Mouse (Mus musculus): Measurements from ENCODE around the gene Gtf2ird1. TPM values are rescaled to one million over a fixed set of nuclear protein-coding genes. Genes with fewer than 3 reads are reported as not detected.
"Not testable (repeated sequence)": the region's sequence is repeated elsewhere in the genome, so short reads cannot be mapped to it uniquely, and the experiment has no call there.

Gene Gtf2ird1
- polyA plus RNA-seq, 1 experiment: 62.0 TPM

GRCm38 (mm10) chr5:134483291-134483690, 26.8 kb upstream of the Gtf2ird1 start:
- Histone ChIP-seq H3K27me3 (ENCODE audit: control insufficient read depth, insufficient read depth, insufficient read length) (no peaks in the 10 kb centered on the region), H3K79me2 (ENCODE audit: control insufficient read depth, insufficient read depth) (no peaks in the 10 kb centered on the region), H3K4me2 (ENCODE audit: low read depth) (no peak overlapping the region), H3K36me3 (ENCODE audit: control insufficient read depth, insufficient read depth) (no peaks in the 10 kb centered on the region), H3ac (ENCODE audit: control insufficient read depth, insufficient read length) (no peak overlapping the region), H3K4me3 (no peak overlapping the region)
- no peak for TF ChIP-seq SRF (IDR thresholded peaks at IDR 0.05; ENCODE audit: control insufficient read depth, insufficient read length, low read depth)
- no peak for TF ChIP-seq USF1 (IDR thresholded peaks at IDR 0.05; ENCODE audit: low read depth)

DNA sequence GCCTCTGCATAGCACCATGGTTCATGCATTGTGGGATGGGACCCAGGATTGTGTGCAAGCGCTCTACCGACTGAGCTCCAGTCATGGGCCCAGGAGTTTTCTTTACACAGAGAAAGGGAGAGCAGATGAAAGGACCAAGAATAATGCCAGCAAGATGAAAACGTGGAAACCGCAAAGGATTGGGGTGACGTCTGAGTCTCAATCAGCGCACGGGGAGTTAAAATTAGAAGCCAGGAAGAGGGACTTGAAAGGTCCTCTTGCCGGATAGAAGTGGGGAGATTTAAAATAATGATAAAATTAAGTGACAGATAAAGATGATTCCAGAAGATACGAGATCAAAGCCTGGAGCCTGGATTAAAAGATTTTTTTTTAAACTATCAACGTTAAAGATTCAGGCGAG, 25.8 kb upstream of the Gtf2ird1 start:
- H3K27me3 ChIP-seq (ENCODE audit: control insufficient read depth, insufficient read depth, insufficient read length): no peaks in the 10 kb centered on the region
- no peak overlapping the region for H3K4me2 ChIP-seq (ENCODE audit: low read depth)
- no peak overlapping the region for H3ac ChIP-seq (ENCODE audit: control insufficient read depth, insufficient read length)
- H3K4me3 ChIP-seq: no peak overlapping the region
- TF ChIP-seq E2F4 (IDR thresholded peaks at IDR 0.05; ENCODE audit: insufficient read depth) (no peak), REST (IDR thresholded peaks at IDR 0.05; ENCODE audit: insufficient read depth, insufficient read length) (no peak), MYOD1 (IDR thresholded peaks at IDR 0.05; ENCODE audit: control insufficient read depth in 1 of 3, insufficient read length in 2 of 3, low read depth in 2 of 3) (no peak), MAX (IDR thresholded peaks at IDR 0.05; ENCODE audit: low read depth) (no peak), SRF (IDR thresholded peaks at IDR 0.05; ENCODE audit: control insufficient read depth, insufficient read length, low read depth) (no peak), CEBPB (IDR thresholded peaks at IDR 0.05; ENCODE audit: insufficient read depth, poor library complexity, severe bottlenecking) (no peak), POLR2A (IDR thresholded peaks at IDR 0.05; ENCODE audit: insufficient read length, low read depth) (no peak), USF1 (IDR thresholded peaks at IDR 0.05; ENCODE audit: low read depth) (no peak), TCF12 (IDR thresholded peaks at IDR 0.05; ENCODE audit: insufficient read depth, poor library complexity, severe bottlenecking) (no peak), TCF3 (IDR thresholded peaks at IDR 0.05; ENCODE audit: insufficient read length, low read depth) (no peak), MYOG (IDR thresholded peaks at IDR 0.05; ENCODE audit: control insufficient read depth in 1 of 3, insufficient read depth in 1 of 3, insufficient read length in 2 of 3, low read depth in 2 of 3) (no peak), POLR2AphosphoS2 (IDR thresholded peaks at IDR 0.05; ENCODE audit: insufficient read length, low read depth) (no peak)
- no peaks in the 10 kb centered on the region for H3K79me2 ChIP-seq (ENCODE audit: control insufficient read depth, insufficient read depth)
- no peaks in the 10 kb centered on the region for H3K36me3 ChIP-seq (ENCODE audit: control insufficient read depth, insufficient read depth)

GRCm38 (mm10) chr5:134478886-134479285, 22.4 kb upstream of the Gtf2ird1 start:
- not testable (repeated sequence) for H3K4me2 ChIP-seq (ENCODE audit: low read depth); H3ac ChIP-seq (ENCODE audit: control insufficient read depth, insufficient read length); H3K4me3 ChIP-seq; H3K36me3 ChIP-seq (ENCODE audit: control insufficient read depth, insufficient read depth); H3K27me3 ChIP-seq (ENCODE audit: control insufficient read depth, insufficient read depth, insufficient read length); H3K79me2 ChIP-seq (ENCODE audit: control insufficient read depth, insufficient read depth)

DNA sequence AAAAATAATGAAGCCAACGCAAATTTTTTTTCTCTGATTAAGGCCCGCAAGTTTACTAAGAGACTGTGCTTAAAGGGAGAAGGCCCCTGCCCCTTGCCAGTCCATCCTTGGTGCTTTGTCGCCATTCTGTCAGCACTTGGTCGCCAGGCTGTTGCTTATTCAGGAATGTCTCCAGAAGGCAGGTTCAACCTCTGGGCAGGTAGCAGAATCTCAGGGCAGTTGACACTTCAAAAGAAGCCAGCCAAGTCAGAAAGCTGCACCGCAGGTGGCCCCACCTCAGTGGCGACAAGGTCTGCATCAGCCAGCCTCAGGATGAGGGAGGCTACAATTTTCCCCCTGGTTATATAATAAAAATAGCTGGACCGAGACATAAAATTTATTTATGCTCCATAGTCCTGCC, 19.2 kb upstream of the Gtf2ird1 start:
- not testable (repeated sequence) for H3K4me2 ChIP-seq (ENCODE audit: low read depth); H3K27me3 ChIP-seq (ENCODE audit: control insufficient read depth, insufficient read depth, insufficient read length); H3ac ChIP-seq (ENCODE audit: control insufficient read depth, insufficient read length)

DNA sequence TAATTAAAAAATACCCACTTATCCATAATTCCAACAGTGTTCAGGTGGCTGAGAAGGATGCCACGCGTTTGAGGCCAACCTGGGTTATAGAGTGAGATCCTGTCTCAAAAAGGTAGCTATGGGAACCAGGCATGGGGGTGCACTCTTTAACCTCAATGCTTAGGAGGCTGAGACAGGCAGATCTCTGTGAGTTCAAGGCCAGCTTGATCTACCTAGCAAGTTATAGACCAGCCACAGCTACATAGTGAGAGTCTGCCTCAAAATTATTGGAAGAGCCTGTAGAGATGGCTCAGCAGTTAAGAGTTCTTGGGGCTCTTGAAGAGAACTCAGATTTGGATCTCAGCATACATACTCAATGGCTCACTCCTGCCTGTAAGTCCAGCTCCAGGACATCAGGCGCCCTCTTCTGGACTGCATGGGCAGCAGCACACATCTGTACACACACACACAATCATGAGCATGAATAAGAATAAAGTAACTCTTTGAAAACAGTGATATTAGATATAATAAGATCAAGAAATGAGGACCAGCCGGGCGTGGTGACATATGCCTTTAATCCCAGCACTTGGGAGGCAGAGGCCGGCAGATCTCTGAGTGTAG, 18.6 kb upstream of the Gtf2ird1 start:
- Histone ChIP-seq H3K27me3 (ENCODE audit: control insufficient read depth, insufficient read depth, insufficient read length) (no peaks in the 10 kb centered on the region), H3K36me3 (ENCODE audit: control insufficient read depth, insufficient read depth) (no peaks in the 10 kb centered on the region), H3K4me2 (ENCODE audit: low read depth) (no peak overlapping the region), H3K4me3 (no peak overlapping the region), H3ac (ENCODE audit: control insufficient read depth, insufficient read length) (no peak overlapping the region), H3K79me2 (ENCODE audit: control insufficient read depth, insufficient read depth) (no peaks in the 10 kb centered on the region)
- TF ChIP-seq POLR2AphosphoS2 (IDR thresholded peaks at IDR 0.05; ENCODE audit: insufficient read length, low read depth) (no peak), TCF3 (IDR thresholded peaks at IDR 0.05; ENCODE audit: insufficient read length, low read depth) (no peak), POLR2A (IDR thresholded peaks at IDR 0.05; ENCODE audit: insufficient read length, low read depth) (no peak), REST (IDR thresholded peaks at IDR 0.05; ENCODE audit: insufficient read depth, insufficient read length) (no peak), USF1 (IDR thresholded peaks at IDR 0.05; ENCODE audit: low read depth) (no peak), MAX (IDR thresholded peaks at IDR 0.05; ENCODE audit: low read depth) (no peak), CEBPB (IDR thresholded peaks at IDR 0.05; ENCODE audit: insufficient read depth, poor library complexity, severe bottlenecking) (no peak), MYOD1 (IDR thresholded peaks at IDR 0.05; ENCODE audit: control insufficient read depth in 1 of 3, insufficient read length in 2 of 3, low read depth in 2 of 3) (no peak), TCF12 (IDR thresholded peaks at IDR 0.05; ENCODE audit: insufficient read depth, poor library complexity, severe bottlenecking) (no peak), MYOG (IDR thresholded peaks at IDR 0.05; ENCODE audit: control insufficient read depth in 1 of 3, insufficient read depth in 1 of 3, insufficient read length in 2 of 3, low read depth in 2 of 3) (no peak), SRF (IDR thresholded peaks at IDR 0.05; ENCODE audit: control insufficient read depth, insufficient read length, low read depth) (no peak), E2F4 (IDR thresholded peaks at IDR 0.05; ENCODE audit: insufficient read depth) (no peak)

More for the DNA sequence above, 19.2 kb upstream of the Gtf2ird1 start:
- H3K79me2 ChIP-seq (ENCODE audit: control insufficient read depth, insufficient read depth); H3K4me3 ChIP-seq; H3K36me3 ChIP-seq (ENCODE audit: control insufficient read depth, insufficient read depth): not testable (repeated sequence)

- H3K27me3 ChIP-seq (ENCODE audit: control insufficient read depth, insufficient read depth, insufficient read length): no peaks in the 10 kb centered on the region
- TF ChIP-seq MAX (IDR thresholded peaks at IDR 0.05; ENCODE audit: low read depth) (no peak), MYOD1 (IDR thresholded peaks at IDR 0.05; ENCODE audit: control insufficient read depth in 1 of 3, insufficient read length in 2 of 3, low read depth in 2 of 3) (no peak), REST (IDR thresholded peaks at IDR 0.05; ENCODE audit: insufficient read depth, insufficient read length) (no peak), SRF (IDR thresholded peaks at IDR 0.05; ENCODE audit: control insufficient read depth, insufficient read length, low read depth) (no peak), TCF12 (IDR thresholded peaks at IDR 0.05; ENCODE audit: insufficient read depth, poor library complexity, severe bottlenecking) (no peak), CEBPB (IDR thresholded peaks at IDR 0.05; ENCODE audit: insufficient read depth, poor library complexity, severe bottlenecking) (no peak), POLR2A (IDR thresholded peaks at IDR 0.05; ENCODE audit: insufficient read length, low read depth) (no peak), MYOG (IDR thresholded peaks at IDR 0.05; ENCODE audit: control insufficient read depth in 1 of 3, insufficient read depth in 1 of 3, insufficient read length in 2 of 3, low read depth in 2 of 3) (no peak), TCF3 (IDR thresholded peaks at IDR 0.05; ENCODE audit: insufficient read length, low read depth) (no peak), E2F4 (IDR thresholded peaks at IDR 0.05; ENCODE audit: insufficient read depth) (no peak), POLR2AphosphoS2 (IDR thresholded peaks at IDR 0.05; ENCODE audit: insufficient read length, low read depth) (no peak), USF1 (IDR thresholded peaks at IDR 0.05; ENCODE audit: low read depth) (no peak)
- no peaks in the 10 kb centered on the region for H3K36me3 ChIP-seq (ENCODE audit: control insufficient read depth, insufficient read depth)
- no peak overlapping the region for H3K4me2 ChIP-seq (ENCODE audit: low read depth)
- H3ac ChIP-seq (ENCODE audit: control insufficient read depth, insufficient read length): peak overlapping the region; percentile 22
- H3K79me2 ChIP-seq (ENCODE audit: control insufficient read depth, insufficient read depth): no peaks in the 10 kb centered on the region
- H3K4me3 ChIP-seq: no peak overlapping the region
These were observed 17.4 kb upstream of the Gtf2ird1 start for GRCm38 (mm10) chr5:134473902-134474301.

Data from myocyte (in vitro differentiated cells).